Mouse (Mus musculus): ENCODE data around the gene Zfp687. TPM values are rescaled to one million over a fixed set of nuclear protein-coding genes. Genes with fewer than 3 reads are reported as not detected.

Zfp687 gene
- polyA plus RNA-seq (2015; fragmentation: Nextera tagmentation; extraction: Ambion mirVana) = 13.1 and 15.2 TPM in 2 replicates

DNA sequence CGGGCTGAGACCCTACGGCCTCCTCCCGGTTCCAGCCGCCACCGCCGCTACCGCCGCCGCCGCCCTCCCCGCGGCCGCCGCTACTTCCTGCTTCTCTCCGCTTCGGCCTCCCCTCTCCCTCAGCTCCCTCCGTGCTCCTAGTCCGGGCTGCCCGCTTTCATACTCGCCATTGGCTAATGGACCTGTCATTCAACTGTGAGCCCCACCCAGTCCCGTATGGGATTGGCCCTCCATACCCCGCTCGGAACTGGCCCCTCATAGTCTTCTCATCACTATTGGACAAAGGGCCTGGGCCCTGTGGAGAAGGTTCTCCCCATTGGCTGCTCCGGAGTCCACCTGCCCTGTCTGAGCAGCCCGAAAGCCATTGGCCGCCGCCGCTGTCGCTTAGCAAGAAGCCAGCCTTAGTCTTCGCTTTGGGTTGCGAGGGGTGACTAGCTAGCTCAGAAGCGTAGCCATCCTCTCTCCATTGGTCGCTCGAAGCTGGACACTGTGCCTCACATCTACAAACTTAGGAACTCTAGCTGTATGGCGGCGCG lies at the start of gene Zfp687:
Gene Zfp687 (minus strand): TSS at position 112 of the 536 bp plus-strand sequence.

DNA sequence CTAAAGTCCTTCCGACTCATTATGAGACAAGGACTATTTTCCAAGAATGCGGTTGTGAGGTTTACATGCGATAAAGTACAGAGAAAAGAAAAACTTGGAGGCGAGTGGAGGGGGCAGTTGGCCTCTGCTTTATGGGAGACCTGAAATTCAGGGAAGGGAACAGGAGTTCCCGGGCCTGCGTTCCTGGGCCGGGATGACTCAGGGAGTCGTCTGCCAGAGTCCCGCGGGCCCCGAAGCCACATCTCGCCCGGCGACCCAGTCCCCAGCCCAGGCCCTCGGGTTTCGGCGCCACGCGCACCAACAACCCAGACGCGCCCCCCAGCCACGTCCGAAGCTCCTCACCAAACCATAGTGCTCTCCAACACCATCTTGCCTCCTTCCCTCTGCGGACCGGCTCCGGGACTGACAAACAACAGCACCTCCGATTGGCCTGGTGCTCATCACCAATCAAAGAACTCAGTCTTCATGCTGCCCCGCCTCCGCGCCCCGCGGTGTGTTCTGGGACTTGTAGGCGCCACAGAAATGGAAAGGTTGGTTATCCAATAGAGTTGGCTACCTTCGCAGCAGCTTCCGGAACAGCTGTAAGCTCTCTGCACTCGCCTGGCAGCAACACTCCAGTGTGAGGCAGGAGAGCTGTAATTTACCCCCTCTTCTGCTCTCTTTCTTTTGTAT lies 27.1 kb upstream of the Zfp687 start, which contains the start of gene Psmd4:
Gene Psmd4 (minus strand): TSS at position 449 of the 672 bp plus-strand sequence.

GRCm38 (mm10) chr3:94974528-94975422 lies 40.5 kb downstream of the Zfp687 start, which contains the start of gene Pi4kb:
Gene Pi4kb (plus strand): TSS chr3:94974731.

Small RNAs within 50 kb of the gene (microRNA-seq; reads per million reads assigned to microRNA genes)
- not detected for gene Mir7013

Other genes starting within 250 kb of the Zfp687 start
- 12.2 and 13.9 TPM in 2 replicates for gene Cgn, start 229.0 kb downstream of the Zfp687 start, polyA plus RNA-seq (2015; fragmentation: Nextera tagmentation; extraction: Ambion mirVana)
- gene Pogz, start 177.9 kb downstream of the Zfp687 start, polyA plus RNA-seq (2015; fragmentation: Nextera tagmentation; extraction: Ambion mirVana) = 13.9 and 15.4 TPM in 2 replicates
- gene Psmb4, start 128.5 kb downstream of the Zfp687 start, polyA plus RNA-seq (2015; fragmentation: Nextera tagmentation; extraction: Ambion mirVana) = 352 and 413 TPM in 2 replicates
- 22.5 and 24.6 TPM in 2 replicates for gene Selenbp1, start 82.4 kb downstream of the Zfp687 start, polyA plus RNA-seq (2015; fragmentation: Nextera tagmentation; extraction: Ambion mirVana)
- 6.8 and 7.1 TPM in 2 replicates for gene Rfx5, start 61.4 kb downstream of the Zfp687 start, polyA plus RNA-seq (2015; fragmentation: Nextera tagmentation; extraction: Ambion mirVana)
- gene Pi4kb, start 40.7 kb downstream of the Zfp687 start, polyA plus RNA-seq (2015; fragmentation: Nextera tagmentation; extraction: Ambion mirVana) = 15.1 and 17.7 TPM in 2 replicates
- 248 and 269 TPM in 2 replicates for gene Psmd4, start 27.2 kb upstream of the Zfp687 start, polyA plus RNA-seq (2015; fragmentation: Nextera tagmentation; extraction: Ambion mirVana)
- 10.7 and 10.9 TPM in 2 replicates for gene Pip5k1a, start 91.5 kb upstream of the Zfp687 start, polyA plus RNA-seq (2015; fragmentation: Nextera tagmentation; extraction: Ambion mirVana)
- gene Vps72, start 95.6 kb upstream of the Zfp687 start, polyA plus RNA-seq (2015; fragmentation: Nextera tagmentation; extraction: Ambion mirVana) = 89.2 and 101 TPM in 2 replicates
- gene Tmod4, start 109.0 kb upstream of the Zfp687 start, polyA plus RNA-seq (2015; fragmentation: Nextera tagmentation; extraction: Ambion mirVana) = 0.50 and 0.79 TPM in 2 replicates
- 78.6 and 80.8 TPM in 2 replicates for gene Scnm1, start 118.6 kb upstream of the Zfp687 start, polyA plus RNA-seq (2015; fragmentation: Nextera tagmentation; extraction: Ambion mirVana)
- 41.0 and 41.2 TPM in 2 replicates for gene Lysmd1, start 118.6 kb upstream of the Zfp687 start, polyA plus RNA-seq (2015; fragmentation: Nextera tagmentation; extraction: Ambion mirVana)
- gene Tnfaip8l2, start 126.9 kb upstream of the Zfp687 start, polyA plus RNA-seq (2015; fragmentation: Nextera tagmentation; extraction: Ambion mirVana) = 4.7 and 4.8 TPM in 2 replicates
- gene Sema6c, start 145.0 kb upstream of the Zfp687 start, polyA plus RNA-seq (2015; fragmentation: Nextera tagmentation; extraction: Ambion mirVana) = 14.0 and 15.0 TPM in 2 replicates
- gene Gabpb2, start 202.5 kb upstream of the Zfp687 start, polyA plus RNA-seq (2015; fragmentation: Nextera tagmentation; extraction: Ambion mirVana) = 2.5 and 2.6 TPM in 2 replicates
- 53.0 and 55.2 TPM in 2 replicates for gene Cdc42se1, start 213.3 kb upstream of the Zfp687 start, polyA plus RNA-seq (2015; fragmentation: Nextera tagmentation; extraction: Ambion mirVana)
- gene Mllt11, start 216.7 kb upstream of the Zfp687 start, polyA plus RNA-seq (2015; fragmentation: Nextera tagmentation; extraction: Ambion mirVana) = 348 and 378 TPM in 2 replicates
- 0.22 TPM in 1 of 2 replicates, not detected in the other for gene Gm128, start 226.2 kb upstream of the Zfp687 start, polyA plus RNA-seq (2015; fragmentation: Nextera tagmentation; extraction: Ambion mirVana)
- gene Bnipl, start 235.7 kb upstream of the Zfp687 start, polyA plus RNA-seq (2015; fragmentation: Nextera tagmentation; extraction: Ambion mirVana) = not detected in 2 replicates

All from neural tube, postnatal 0 days (tissue).